Mouse (Mus musculus) embryo, embryonic 11.5 days (tissue): Measurements from ENCODE around the gene Stat5a.

ENCODE experiments used
- DNase-seq: peaks from one replicate; pipeline ENCODE4 v3.0.0-alpha.2; 2012; ENCODE audit warnings: low read depth, low spot score

Gene Stat5a

GRCm38 (mm10) chr11:100836923-100837702 lies 22.0 kb upstream of the Stat5a start:
- no peak for DNase-seq

GRCm38 (mm10) chr11:100838894-100839293 lies 20.3 kb upstream of the Stat5a start:
- no peak for DNase-seq

- no peak for DNase-seq
These were observed 19.6 kb upstream of the Stat5a start for GRCm38 (mm10) chr11:100839523-100839922.

- DNase-seq = no peak
These were observed 18.3 kb upstream of the Stat5a start for GRCm38 (mm10) chr11:100840866-100841265.

GRCm38 (mm10) chr11:100842025-100842424 lies 17.1 kb upstream of the Stat5a start:
- DNase-seq = no peak

GRCm38 (mm10) chr11:100843070-100843669 lies 16.0 kb upstream of the Stat5a start:
- DNase-seq = no peak

- no peak for DNase-seq
These were observed 15.0 kb upstream of the Stat5a start for GRCm38 (mm10) chr11:100844121-100844520.

GRCm38 (mm10) chr11:100845793-100846192 lies 13.4 kb upstream of the Stat5a start:
- no peak for DNase-seq

GRCm38 (mm10) chr11:100847572-100847971 lies 11.6 kb upstream of the Stat5a start:
- DNase-seq = no peak

- DNase-seq = no peak
These were observed 11.1 kb upstream of the Stat5a start for GRCm38 (mm10) chr11:100848080-100848479.

- no peak for DNase-seq
These were observed 10.3 kb upstream of the Stat5a start for GRCm38 (mm10) chr11:100848789-100849379.

- DNase-seq = no peak
These were observed 9.6 kb upstream of the Stat5a start for GRCm38 (mm10) chr11:100849456-100850037.

GRCm38 (mm10) chr11:100850038-100850777 lies 8.9 kb upstream of the Stat5a start, which contains the start of gene Stat5b:
Gene Stat5b (minus strand): TSS chr11:100850724.
- peak; percentile 46 for DNase-seq

GRCm38 (mm10) chr11:100850778-100851528 lies 8.2 kb upstream of the Stat5a start:
- DNase-seq = peak; percentile 26

GRCm38 (mm10) chr11:100852088-100852487 lies 7.1 kb upstream of the Stat5a start:
- DNase-seq = no peak

- no peak for DNase-seq
These were observed 6.1 kb upstream of the Stat5a start for GRCm38 (mm10) chr11:100853018-100853417.

GRCm38 (mm10) chr11:100854268-100854667 lies 4.9 kb upstream of the Stat5a start:
- DNase-seq = no peak

GRCm38 (mm10) chr11:100855178-100855577 lies 4.0 kb upstream of the Stat5a start:
- DNase-seq = no peak

GRCm38 (mm10) chr11:100857960-100858359 lies 1.2 kb upstream of the Stat5a start:
- DNase-seq = no peak

GRCm38 (mm10) chr11:100859579-100860075 lies 476 bp downstream of the Stat5a start:
- no peak for DNase-seq
